Mouse (Mus musculus) gastrocnemius, postnatal 36 days (tissue): ENCODE results near the gene Pitpnm3. TPM values are rescaled to one million over a fixed set of nuclear protein-coding genes. Genes with fewer than 3 reads are reported as not detected.
"Not testable (repeated sequence)": the region's sequence is repeated elsewhere in the genome, so short reads cannot be mapped to it uniquely, and the experiment has no call there.

Source experiments
- DNase-seq, 2 experiments: peaks; one replicate each; pipeline ENCODE4 v3.0.0; 2022
- intact Hi-C: fragments of 180-260 bp; cut with DNase I; formaldehyde crosslinking; loops from one replicate; pipeline ENCODE4 v1.15.1; 2025
- long read RNA-seq, 2 experiments: library from polyadenylated mRNA; stranded (forward); transcript quantifications; one replicate each; pipeline ENCODE4 v2.0.0; 2021
- total RNA-seq, 2 experiments: library from RNA; stranded (reverse); gene quantifications; 2 replicates each; pipeline ENCODE4 v1.2.3; 2021

The Pitpnm3 gene
- 1 to 10 TPM; 1.1 to 1.9 TPM for total RNA-seq
- long read RNA-seq, experiment 1, result 0 reads
- long read RNA-seq, experiment 2, partial matches to known transcripts, result 0 of 3 reads
- long read RNA-seq, experiment 2, other reads (novel, unspliced or antisense), result 3 of 3 reads

DNA sequence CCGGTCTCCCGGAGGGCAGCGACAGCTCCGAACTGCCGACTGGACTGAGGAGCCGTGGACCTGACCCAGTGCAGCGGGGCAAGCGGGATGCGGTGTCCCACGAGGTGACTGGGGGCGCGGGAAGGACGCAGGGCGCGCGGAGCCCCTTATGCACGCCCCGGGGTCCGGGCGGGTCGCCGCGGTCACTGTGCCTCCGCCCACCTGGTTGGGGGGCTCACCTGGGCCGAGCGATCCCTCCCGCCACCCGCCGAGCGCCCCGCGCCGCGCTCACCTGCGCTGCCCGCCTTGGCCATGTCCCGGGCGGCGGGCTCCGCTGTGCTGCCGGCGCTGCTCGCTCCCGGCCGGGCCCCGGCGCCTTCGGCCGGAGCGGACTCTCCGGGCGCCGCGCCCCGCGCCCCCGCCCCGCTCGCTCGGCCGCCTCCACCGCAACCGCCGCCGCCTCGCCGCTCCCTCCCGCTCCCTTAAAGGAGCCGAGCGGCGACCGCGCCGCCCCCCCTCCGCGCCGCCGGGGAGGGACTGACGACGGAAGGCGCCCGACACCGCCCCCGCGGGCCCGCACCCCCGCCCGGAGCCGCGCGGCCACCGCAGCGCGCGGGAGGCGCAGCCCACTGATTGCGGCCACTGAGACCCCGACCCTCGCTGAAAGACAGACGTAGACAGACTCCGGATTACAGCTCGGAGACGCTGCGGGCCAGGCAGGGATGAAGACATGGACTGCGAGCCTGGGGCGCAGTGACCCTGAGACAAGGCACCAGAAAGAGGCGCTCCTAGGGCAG is at the start of gene Pitpnm3:
Pitpnm3 (minus strand) TSS at position 396 of the 776 bp plus-strand sequence.
- intact Hi-C loops, result no loop called here

DNA sequence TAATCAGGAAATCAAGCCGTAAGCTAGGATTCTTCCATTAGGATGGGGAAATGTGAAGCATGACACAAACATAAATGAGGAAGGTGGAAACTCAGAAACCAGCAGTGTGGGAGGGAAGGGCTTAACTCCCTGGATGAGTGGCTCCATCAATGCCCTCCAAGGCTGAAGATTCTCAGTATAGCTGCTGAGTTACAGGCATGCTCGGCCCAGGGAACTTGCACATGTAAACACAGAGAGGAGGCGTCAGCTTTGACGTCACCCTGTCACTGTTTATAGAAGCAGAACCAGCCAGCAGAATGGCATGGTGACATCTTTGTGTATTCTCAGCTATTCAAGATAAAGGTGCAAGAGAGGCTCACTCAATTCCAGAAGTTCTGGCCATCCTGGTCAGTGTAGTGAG is 48.7 kb upstream of the Pitpnm3 start:
- DNase-seq, result no peak
- intact Hi-C loops, result no loop called here

More for the DNA sequence above, at the start of gene Pitpnm3:
- peak; percentile 32 to 34 for DNase-seq

DNA sequence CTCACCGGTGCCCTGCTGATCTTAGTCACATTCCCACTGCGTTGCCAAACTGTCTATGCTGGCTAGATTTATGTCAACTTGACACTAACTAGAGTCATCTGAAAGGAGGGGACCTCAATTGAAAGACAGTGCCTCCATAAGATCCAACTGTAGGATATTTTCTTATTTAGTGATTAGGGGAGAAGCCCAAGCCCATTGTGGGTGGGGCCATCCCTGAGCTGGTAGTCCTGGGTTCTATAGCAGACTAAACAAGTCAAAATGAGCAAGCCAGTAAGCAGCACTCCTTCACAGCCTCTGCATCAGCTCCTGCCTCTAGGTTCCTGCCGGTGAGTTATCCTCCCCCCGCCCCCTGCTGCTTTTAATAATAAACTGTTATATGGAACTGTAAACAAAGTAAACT is 45.6 kb upstream of the Pitpnm3 start:
- intact Hi-C loops, result no loop called here
- no peak for DNase-seq

DNA sequence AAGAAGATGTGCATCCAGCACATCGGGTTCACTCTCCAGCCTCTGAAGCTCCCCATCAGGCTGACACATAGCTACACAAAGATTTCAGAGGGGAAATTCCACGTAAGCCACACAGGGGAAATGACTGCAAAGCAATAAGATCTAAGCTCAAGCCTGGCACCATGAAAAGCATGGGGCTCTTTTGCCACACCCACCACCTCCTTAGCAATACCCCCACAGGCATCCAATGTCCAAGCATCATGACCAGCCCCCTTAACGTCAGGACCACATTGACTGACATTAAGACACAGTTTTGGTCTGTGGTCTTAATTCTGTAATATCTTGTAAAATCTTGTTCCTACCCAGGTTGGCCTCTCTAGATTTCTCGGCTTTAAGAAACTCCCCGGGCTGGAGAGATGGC is 45.0 kb upstream of the Pitpnm3 start:
- no peak for DNase-seq
- intact Hi-C loops, result no loop called here

DNA sequence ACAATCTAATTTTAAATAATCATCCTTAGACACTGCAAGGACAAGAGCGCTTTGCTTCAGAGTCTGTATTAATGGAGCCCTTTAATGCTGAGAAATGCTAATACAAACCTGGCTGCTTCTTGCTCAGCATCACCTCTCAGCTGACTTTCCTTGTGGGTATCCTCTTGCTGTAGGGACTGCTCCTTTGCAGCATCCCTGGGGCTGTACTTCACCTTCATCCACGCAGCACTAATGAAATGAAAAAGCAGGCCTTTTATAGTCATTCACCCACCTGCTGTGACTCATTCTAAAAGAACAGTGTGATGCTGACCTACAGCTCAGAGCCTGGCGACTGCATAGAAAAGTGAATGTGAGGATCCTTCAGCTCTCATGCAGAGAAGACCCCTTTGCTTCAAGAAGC is 41.0 kb upstream of the Pitpnm3 start:
- DNase-seq, result no peak
- intact Hi-C loops, result no loop called here

DNA sequence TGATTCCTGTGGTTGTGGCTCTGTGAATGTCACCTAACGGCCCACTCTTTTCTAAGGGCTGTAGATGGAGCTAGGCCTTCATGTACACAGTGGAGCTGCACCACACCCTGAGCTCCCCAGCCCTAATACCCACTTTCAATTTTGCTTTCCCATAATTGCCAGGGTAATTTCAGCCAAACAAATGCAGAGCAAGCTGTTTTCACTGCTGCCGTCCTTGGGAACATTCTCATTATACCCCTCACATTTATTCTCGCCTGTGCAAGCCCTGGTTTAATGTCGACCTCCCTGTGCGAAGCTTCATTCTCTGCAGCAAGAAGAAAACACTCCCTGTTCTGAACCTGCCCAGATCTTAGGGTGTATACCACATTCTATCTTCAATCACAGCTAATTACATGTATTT is 40.4 kb upstream of the Pitpnm3 start:
- intact Hi-C loops, result no loop called here
- DNase-seq, result no peak

DNA sequence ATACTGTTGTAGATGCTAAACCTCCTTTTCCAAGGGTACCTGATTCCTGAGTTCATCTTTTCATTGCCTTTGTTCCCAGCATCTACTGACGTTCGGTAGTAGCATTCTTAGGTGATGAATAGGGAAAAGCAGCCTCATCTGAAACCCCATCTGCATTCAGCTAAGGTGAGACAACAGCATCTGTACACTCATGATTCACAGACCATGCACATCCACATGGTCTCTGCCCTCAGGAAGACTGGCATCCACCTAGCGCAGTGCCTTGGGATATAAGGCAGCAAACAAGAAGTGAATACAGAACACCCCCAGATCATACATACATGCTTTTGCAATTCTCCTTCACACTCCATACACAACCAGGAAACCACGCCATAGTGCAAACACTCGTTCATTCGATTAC is 39.1 kb upstream of the Pitpnm3 start:
- intact Hi-C loops, result no loop called here
- no peak for DNase-seq

DNA sequence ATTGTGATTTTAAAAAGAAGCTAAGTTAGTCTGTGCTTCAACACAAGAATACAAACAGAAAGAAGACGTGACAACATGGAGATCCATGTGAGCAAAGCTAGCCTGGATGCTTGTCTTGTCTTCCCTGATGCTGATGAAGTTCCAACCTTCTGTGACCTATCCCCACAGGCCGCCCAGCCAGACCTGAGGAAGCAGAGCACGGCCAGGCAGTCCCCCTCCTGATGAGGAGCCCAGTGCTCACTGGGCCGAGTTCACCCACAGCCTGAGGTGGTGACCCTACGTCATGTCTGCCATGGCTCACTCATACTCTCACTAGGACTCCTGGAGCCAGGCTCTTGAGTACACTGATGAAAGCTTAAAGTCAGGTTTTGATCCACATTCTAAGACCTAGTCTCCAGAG is 37.9 kb upstream of the Pitpnm3 start:
- DNase-seq, result no peak

DNA sequence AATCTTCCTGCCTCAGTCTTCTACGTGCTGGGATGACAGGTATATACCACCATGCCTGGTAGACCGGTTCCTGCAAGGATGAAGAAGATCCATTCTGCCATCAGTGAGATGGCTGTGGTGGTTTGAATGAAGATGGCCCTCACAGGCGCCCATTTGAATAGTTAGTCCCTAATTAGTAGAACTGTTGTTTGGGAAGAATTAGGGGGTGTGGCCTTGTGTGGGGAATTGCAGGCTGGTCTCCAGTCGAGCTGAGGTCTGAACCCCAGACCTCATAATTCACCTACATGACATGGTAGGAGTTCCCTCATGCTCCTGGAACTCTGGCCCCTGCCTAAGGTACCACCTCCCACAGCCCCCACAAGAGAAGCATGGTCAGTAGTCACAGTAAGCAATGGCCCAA is 36.3 kb upstream of the Pitpnm3 start:
- intact Hi-C loops, DNase-seq: not testable (repeated sequence)

More for the DNA sequence above, 37.9 kb upstream of the Pitpnm3 start:
- intact Hi-C loops, result no loop called here

DNA sequence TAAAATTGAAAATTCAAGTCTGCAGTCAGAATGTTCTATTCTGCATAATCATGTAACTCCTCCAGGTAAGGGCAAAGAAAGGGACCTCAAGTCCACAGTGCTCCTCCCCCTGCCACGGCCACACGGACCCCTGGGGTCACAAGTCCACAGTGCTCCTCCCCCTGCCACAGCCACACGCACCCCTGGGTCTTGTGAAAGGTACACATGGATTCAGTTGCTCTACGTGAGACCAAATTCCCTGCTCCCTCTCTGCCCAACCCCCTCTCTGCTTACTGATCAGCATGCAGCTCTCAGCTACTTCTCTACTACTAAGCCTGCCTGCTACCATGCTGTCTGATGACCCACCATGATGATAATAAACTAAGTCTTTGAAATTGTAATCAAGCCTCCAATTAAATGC is 34.3 kb upstream of the Pitpnm3 start:
- no peak for DNase-seq
- intact Hi-C loops, result no loop called here

DNA sequence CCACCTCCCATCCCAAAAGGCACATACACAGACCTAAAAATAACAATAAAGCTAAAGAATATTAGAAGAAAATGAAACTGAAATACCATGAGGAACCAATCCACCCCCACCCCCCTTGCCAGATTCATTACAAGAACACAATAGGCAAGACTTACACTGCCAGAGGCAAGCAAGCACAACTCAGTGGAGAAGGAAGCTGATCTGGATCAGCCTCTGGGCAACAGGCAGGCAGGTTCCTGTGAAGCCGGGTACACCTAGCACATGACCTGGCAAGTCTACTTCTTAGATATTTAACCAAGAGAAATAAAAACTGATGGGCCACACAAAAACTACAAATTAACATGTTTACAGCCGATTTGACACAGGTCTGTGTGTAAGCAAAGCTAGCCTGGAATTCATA is 27.6 kb upstream of the Pitpnm3 start:
- no peak for DNase-seq

DNA sequence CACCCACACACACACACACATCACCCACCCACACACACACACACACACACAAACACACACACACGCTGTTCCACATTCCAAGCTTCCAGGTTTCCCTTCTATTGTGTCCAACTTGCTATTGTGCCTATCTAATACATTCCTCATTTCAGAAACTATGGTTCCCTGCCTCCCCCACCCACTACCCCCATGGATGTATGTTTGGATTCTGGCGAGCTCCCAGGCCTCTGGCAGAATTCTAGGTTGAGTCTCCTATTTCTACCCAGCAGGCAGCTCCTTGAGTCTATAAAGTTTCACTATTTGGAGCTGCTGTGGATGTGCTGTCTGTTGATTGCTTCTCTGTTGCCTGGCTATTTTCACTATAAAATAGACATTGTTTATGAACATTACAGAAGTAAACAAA is 21.0 kb upstream of the Pitpnm3 start:
- DNase-seq, result no peak
- intact Hi-C loops, result no loop called here

More for the DNA sequence above, 27.6 kb upstream of the Pitpnm3 start:
- intact Hi-C loops, result no loop called here

DNA sequence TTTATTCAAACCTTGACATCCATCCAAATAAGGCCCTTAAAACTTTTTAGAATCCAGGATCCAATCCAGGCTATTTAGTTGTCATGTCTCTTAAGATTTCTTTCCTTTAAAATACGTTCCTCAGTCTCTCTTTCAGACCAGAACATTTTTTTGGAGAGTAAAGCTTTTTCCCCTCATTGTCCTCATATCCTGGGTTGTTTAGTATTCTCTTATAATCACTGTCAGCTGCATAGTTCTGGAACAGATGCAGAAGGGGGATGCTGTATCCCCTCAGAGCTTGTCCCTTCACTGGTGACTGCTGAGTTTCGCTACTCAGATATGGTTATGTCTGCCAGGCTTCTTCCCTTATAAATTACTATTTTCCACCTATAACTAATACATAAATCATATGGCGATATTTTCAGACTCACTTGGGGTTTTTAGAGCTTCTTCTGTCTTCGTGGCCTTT is 20.4 kb upstream of the Pitpnm3 start:
- intact Hi-C loops, result no loop called here
- DNase-seq, result no peak

DNA sequence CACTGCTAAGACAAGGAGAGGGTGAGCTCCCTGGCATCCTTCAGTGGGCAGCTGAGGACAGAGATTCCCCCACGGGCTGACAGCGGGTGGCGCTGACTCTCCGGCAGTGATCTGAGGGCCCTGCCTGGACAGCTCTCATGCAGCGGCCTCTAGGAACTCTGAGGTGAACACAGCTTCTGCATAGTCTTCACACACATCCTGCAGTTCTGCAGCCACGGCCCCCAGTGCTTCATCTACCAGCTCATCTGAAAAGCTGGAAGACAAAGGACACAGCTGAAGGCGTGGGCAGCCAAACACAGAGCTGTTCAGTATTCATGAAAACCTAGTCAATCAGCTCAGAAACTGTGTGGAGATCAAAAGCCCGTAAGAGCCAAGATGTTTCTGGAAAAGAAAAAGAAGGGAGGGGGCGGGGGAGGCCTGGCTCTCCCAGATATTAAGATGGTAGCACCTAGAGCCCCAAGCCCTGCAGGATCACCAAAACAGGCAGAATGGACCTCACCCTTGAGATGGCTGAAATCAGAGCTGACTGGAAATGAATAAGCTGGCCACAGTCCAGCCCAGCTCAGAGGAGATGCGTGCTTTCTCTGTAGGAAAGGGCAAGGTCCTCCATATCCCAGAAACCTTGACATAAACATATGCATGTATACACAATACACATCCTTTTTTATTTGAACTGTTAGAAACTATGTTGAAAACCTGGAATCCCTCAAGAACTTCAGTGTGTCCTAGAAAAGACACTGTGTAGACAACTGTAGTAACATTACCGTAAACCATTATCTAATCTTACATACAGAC is 19.8 kb upstream of the Pitpnm3 start:
- intact Hi-C loops, result no loop called here
- DNase-seq, result no peak

DNA sequence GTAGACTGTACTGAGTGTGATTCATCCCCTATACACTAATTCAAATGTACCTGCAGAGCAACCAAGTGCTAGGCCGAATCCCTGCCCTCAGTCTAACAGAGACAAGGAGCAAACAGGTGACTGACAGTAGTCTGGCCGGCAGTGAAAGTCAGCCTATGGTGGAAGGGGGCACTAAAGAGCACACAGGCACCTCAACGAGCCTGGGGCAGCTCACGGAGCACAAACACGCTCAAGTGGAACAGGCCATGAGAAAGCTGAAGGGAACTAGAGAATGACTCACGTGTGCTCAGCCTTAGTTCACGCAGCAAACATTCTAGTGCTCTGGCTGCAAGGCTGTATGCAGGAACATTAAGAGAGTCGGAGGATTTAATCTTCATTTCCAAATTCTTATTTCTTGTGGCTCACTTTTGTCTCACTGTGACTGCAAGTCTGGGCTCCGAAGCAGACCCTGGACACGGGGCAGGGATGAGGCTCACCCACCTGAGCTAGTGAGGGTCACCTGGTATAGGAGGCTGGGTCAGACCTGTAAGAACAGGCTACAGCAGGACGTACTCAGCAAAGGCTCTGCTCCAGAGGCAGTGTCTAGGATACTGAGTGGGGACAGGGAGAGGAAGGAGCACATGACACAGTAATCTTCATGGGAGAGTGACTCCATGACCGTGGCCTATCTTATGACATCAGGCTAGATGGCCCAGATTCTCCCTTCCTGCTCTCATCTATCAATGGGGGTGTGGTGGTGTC is 17.7 kb upstream of the Pitpnm3 start:
- intact Hi-C loops, result no loop called here
- no peak for DNase-seq

DNA sequence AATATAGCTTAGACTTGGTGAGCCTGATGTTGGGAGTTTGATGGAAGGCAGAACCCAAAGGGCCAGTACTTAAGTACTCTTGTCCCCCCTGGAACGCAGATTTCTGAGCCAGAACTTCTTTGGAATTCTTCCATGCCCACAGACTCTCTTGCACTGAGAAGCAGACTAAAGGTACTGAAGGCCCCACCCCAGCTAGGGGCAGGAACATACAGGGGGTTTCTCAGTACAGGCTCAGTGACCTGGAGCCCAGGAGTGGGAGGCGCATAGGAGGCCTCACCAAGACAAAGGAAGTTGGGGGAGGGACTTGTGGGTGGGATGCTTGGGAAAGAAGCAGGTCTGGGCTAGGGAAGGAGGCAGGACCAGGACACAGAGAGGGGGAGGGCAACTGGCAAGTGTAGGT is 15.5 kb upstream of the Pitpnm3 start:
- no peak for DNase-seq
- intact Hi-C loops, result no loop called here

DNA sequence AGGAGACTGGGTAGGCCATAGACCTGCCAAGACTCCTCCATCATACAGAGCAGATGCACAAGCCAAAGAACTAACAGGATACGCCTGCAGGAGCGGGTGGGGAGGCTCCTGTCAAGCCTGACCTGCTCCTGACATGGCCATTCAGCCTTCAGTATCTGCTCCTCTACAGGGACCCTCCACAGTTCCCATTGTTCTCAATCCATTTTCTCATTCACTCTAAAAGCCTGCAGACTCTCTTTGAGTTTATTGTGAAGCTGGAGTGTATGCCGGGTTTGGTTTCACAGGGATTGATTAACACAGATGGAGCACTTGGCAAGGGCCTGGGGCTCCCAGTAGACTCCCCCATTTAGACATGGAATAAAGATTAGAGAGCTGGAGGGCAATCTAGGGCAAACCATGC is 12.3 kb upstream of the Pitpnm3 start:
- intact Hi-C loops, result no loop called here
- no peak for DNase-seq

DNA sequence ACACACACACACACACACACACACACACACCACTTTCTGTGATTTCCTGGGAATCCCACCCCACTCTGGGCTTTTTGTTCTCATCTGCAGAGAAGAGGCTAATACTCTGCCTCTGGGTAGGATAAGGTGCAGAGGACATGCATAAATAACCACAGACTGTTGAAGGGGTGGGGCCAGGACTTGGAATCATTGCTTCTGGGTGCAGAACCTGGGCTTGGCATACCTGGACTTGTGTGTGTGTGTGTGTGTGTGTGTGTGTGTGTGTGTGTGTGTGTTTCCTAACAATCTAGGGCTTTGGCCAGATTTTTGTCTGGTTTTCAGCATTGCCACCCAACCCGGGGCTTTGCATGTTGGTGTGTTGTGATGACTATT is 10.3 kb upstream of the Pitpnm3 start:
- intact Hi-C loops, result loop anchor here (2.0 kb wide), 1 partner anchor 79 kb away; no protein-coding TSS in a partner anchor
- DNase-seq, result no peak

DNA sequence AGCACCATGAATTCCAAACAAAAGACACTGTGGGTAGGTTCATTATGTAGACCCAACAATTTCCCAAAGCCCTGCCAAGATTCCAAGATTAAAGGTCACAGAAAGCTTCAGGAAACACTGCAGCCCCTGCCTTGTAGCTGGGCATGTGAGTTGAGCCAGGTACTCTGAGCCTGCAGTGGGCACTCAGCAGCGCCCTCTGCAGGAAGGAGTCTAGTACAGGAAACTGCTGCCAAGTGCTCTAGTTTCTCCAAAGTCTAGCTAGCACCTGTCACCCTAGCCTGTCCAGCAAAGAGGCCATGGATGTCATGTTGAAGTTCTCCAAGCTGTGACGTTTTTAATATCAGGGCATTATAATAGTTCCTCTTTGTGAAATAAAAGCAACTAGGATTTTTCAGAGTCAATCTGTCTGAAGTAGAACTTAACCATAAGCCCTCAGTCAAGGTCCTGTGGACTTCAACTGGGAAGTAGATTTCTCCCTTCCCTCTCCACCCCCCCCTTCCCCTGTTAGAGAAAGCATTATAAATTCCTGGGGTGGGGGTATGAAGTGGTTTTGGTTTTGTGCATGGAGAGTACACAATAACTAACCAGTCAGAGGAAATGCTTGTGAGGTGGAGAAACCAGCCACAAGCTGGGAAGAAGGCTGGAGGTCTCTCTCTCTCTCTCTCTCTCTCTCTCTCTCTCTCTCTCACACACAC is 9.8 kb upstream of the Pitpnm3 start:
- intact Hi-C loops, result loop anchor here (2.0 kb wide), 1 partner anchor 79 kb away; no protein-coding TSS in a partner anchor
- DNase-seq, result no peak

DNA sequence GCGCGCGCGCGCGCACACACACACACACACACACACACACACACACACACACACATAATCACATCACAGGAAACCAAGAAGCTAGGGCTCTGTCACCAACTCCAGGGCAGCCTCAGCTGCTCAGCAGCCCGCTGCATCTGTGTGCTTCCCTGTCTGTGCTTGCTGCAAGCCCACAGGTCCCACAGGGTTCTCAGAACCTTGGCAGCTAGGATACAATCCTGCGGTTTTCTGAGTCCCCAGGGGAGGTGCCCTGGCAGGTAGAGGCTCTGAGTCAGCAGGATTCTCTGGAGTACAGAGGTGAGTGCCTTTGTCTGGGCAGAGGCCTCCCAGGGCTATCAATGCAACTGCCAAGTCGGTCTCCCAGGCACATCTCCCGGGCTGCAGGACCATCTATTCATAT is 7.3 kb upstream of the Pitpnm3 start:
- no peak for DNase-seq
- intact Hi-C loops, result no loop called here
